ENCODE assay signal across 8 mouse cellular contexts in genomic region chr10:126928011-126928818, GRCm38 (mm10). TPM values are rescaled to one million over a fixed set of nuclear protein-coding genes. Genes with fewer than 3 reads are reported as not detected.
A peak's percentile ranks its signal among the peaks of the same experiment; 100 is the strongest.
DNase-seq lines count a peak whose midpoint lies in the region; ATAC-seq and TF ChIP-seq lines count a peak whose summit lies in the region.

No protein-coding gene starts in this region.

- H3K9ac ChIP-seq in lung, embryonic 15.5 days, result peak overlapping the region; percentile 47

- H3K4me1 ChIP-seq in cerebellum, adult 2 months (ENCODE audit: control insufficient read depth, insufficient read depth, low read length), result peaks cover 41% of the 10 kb centered on the region
- peaks cover 51% of the 10 kb centered on the region for H3K4me1 ChIP-seq in lung, embryonic 15.5 days

- H3K4me3 ChIP-seq in cerebellum, adult 2 months (replicated peaks; ENCODE audit: insufficient read depth, low read depth, low read length), result peak overlapping the region; percentile 67
- H3K4me3 ChIP-seq in lung, embryonic 15.5 days, result peak overlapping the region; percentile 50

- no peaks in the 10 kb centered on the region for H3K36me3 ChIP-seq in lung, embryonic 15.5 days

- H3K9me3 ChIP-seq in lung, embryonic 15.5 days, result no peaks in the 10 kb centered on the region

- in situ Hi-C loops in Patski (cut with MboI; ENCODE audit: low pct_unique_long_range_greater_than_20kb), result no loop called here

- CTCF ChIA-PET in Patski (lab: Charles Lee), result interaction anchor here (0.7 to 1.5 kb wide), 5 partner anchors 10 to 103 kb away, joined by 3 to 13 read pairs (median 4); no protein-coding TSS in a partner anchor

- H3K27me3 ChIP-seq in Patski, result no peaks in the 10 kb centered on the region
- H3K27me3 ChIP-seq in cerebellum, adult 2 months (ENCODE audit: control insufficient read depth, insufficient read depth, low read length), result no peaks in the 10 kb centered on the region
- no peaks in the 10 kb centered on the region for H3K27me3 ChIP-seq in lung, embryonic 15.5 days

- WGBS in cerebellum, adult 2 months, result under 1% methylated on average over 39 of the region's 39 CpGs
- under 1% methylated on average over 39 of the region's 39 CpGs for WGBS in lung, embryonic 15.5 days

- peak overlapping the region; percentile 100 for H3K27ac ChIP-seq in cerebellum, adult 2 months (ENCODE audit: insufficient read depth, low read length)
- H3K27ac ChIP-seq in lung, embryonic 15.5 days, result peak overlapping the region; percentile 94

- DNase-seq in Patski (ENCODE audit: low read depth, low spot score), result no peak
- DNase-seq in cerebellum, adult 2 months, result peak; percentile 87 to 93
- peak; percentile 72 for DNase-seq in forelimb bud, embryonic 11.5 days (ENCODE audit: low read depth, low spot score)
- DNase-seq in heart, postnatal 4 days, result peak; percentile 92
- DNase-seq in layer of hippocampus, adult 9-10 months (ENCODE audit: low spot score), result peak; percentile 57
- peak; percentile 78 for DNase-seq in ovary, postnatal 14 days (ENCODE audit: low spot score)

- TF ChIP-seq POLR2A in cerebellum, adult 2 months (IDR thresholded peaks at IDR 0.05; ENCODE audit: borderline replicate concordance, insufficient read depth, low read length), result peak; percentile 59; the same call in 1 of the 2 replicates

- ATAC-seq in Patski, result peak; percentile 91
- ATAC-seq in lung, embryonic 15.5 days (ENCODE audit: borderline replicate concordance, extremely low read depth, low FRiP score, low TSS enrichment), result peak; percentile 62
- ATAC-seq in erythroid progenitor cell, adult 5-6 weeks (replicated peaks; ENCODE audit: low FRiP score, poor library complexity, severe bottlenecking), result no peak

- no peak for TF ChIP-seq CTCF in Patski (IDR thresholded peaks at IDR 0.05)
- TF ChIP-seq CTCF in cerebellum, adult 2 months (IDR thresholded peaks at IDR 0.05; ENCODE audit: borderline replicate concordance, insufficient read depth, low read depth, low read length), result peak; percentile 17; the same call in 1 of the 2 replicates

- peak overlapping the region; percentile 86 for H3K4me2 ChIP-seq in lung, embryonic 15.5 days

- POLR2A ChIA-PET in Patski (lab: Charles Lee), result interaction anchor here (0.6 to 1.7 kb wide), 3 partner anchors 26 to 73 kb away, joined by 3 to 7 read pairs (median 5); partner anchors contain the start of gene Avil

RNA-seq across cellular contexts. Expression of gene Atp23, which starts 27.1 kb away (rescaled TPM):
- polyA plus RNA-seq in Patski (2021), result 14.5 TPM
- 10.2 and 10.4 TPM in 2 replicates for polyA plus RNA-seq in cerebellum, adult 2 months (2012; rRNA removed)
- total RNA-seq in heart, postnatal 4 days (2021), result 1 to 10 TPM; 3.7 to 3.9 TPM
- 16.2 and 18.7 TPM in 2 replicates for polyA plus RNA-seq in lung, embryonic 15.5 days (2015; fragmentation: Nextera tagmentation; extraction: Ambion mirVana)
- total RNA-seq in erythroid progenitor cell, adult 5-6 weeks (2015; ENCODE audit: low replicate concordance), result 3.6 TPM in 1 of 2 replicates, not detected in the other
- total RNA-seq in erythroid progenitor cell, adult 5-6 weeks (2017; ENCODE audit: low replicate concordance), result 0.51 and 1.7 TPM in 2 replicates

RNA-seq across cellular contexts. Expression of gene Ctdsp2, which starts 50.3 kb away (rescaled TPM):
- polyA plus RNA-seq in Patski (2021), result 101 TPM
- 96.2 and 101 TPM in 2 replicates for polyA plus RNA-seq in cerebellum, adult 2 months (2012; rRNA removed)
- 100 to 1,000 TPM; 132 to 136 TPM for total RNA-seq in heart, postnatal 4 days (2021)
- polyA plus RNA-seq in lung, embryonic 15.5 days (2015; fragmentation: Nextera tagmentation; extraction: Ambion mirVana), result 68.6 and 73.1 TPM in 2 replicates
- 18.0 and 19.7 TPM in 2 replicates for total RNA-seq in erythroid progenitor cell, adult 5-6 weeks (2015; ENCODE audit: low replicate concordance)
- total RNA-seq in erythroid progenitor cell, adult 5-6 weeks (2017; ENCODE audit: low replicate concordance), result 8.5 and 10.3 TPM in 2 replicates
